Mouse (Mus musculus): ENCODE data around the gene Nadk.

Nadk gene

DNA sequence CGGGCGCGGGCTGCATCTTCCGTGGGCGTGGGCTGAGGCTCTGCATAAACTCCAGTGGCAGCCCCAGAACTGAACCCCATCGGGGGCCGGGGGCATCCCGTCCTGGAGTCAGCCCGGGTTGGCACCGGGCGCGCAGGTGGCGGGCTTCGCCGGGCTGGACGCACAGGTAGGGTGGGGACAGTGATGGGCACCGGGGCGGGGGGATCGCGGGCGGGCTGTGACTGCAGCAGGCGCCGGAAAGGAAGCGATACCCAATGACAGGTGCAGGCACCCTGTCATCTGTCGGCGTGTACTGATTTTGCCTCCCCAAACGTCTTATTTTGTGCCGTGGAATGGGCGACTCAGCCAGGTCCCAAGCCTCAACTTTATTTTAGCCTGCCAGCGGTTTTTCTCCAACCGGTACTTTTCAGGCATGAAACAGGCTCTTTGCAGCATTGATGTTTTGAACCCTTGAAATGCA is 39.8 kb downstream of the Nadk start:
- DNase-seq (ENCODE audit: low spot score in 2 of 2): no peak

DNA sequence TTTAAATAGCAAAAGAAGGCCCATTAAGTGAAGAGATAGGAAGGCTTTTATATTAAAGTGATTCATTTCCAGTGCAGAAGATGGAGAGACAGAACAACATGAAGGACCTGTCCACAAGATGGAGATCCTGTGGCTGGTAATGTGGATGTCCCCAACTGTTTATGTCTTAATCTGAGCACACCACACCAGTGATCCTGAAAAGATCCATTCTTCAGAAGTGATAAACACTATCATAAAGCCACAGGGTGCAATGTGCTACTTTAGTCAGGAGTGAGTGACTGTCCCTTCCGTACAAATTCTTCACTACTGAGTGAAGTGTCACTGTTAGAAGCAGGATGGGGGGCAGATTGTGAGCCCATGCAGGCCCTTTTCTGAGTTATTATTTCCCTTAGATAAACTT is 40.6 kb downstream of the Nadk start:
- no peak for DNase-seq (ENCODE audit: low spot score in 2 of 2)

DNA sequence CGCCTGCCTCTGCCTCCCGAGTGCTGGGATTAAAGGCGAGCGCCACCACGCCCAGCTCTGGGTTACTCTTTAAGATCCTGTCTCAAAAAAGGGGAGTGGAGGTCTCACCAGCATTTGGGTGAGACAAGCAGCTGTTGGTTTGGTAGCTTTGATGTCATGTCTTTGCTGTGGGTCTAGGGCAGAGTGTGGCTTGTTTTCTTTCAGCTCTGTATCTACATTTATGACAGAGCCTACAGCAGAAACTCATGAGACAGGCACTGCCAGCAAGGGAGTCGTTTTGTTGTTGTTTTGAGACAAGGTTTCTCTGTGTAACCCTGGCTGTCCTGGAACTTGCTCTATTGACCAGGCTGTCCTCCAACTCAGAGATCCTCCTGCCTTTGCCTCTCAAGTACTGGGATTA is 41.6 kb downstream of the Nadk start:
- no peak for DNase-seq (ENCODE audit: low spot score in 2 of 2)

DNA sequence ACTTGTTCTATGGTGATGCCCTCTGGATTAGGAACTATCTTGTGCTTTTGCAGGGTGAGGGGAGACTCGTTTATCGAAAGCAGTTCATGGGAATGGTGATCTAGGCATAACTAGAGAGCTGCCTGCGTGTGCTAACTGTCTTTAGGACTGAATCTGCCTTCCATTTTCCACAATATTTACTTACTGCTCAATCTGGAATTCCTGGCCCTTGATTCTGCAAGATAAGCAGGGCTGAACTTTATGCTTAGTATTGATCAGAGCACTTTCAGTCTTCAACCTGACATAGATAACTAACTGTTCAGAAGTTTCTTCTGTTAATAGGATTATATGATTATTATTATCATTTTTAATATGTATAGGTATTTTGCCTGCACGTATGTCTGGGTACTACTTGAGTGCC is 43.0 kb downstream of the Nadk start:
- DNase-seq (ENCODE audit: low spot score in 2 of 2): no peak

DNA sequence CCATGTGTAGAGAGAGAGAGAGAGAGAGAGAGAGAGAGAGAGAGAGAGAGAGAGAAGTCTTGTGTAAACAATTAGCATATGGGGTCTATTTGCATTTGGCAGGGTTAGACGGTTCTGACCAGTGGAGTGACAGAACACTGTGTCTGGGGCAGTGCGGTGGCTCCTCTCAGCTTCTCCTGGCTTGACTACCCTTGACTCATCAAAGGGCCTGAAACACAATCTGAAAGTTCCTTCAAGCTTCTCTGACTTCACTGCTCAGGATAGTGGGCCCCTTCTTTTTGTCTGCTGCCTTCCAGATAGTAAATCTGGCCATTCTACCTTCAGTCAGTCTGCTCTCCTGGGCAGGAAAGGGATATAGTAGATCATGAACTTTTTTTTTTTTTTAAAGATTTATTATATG is 44.6 kb downstream of the Nadk start:
- DNase-seq (ENCODE audit: low spot score in 2 of 2): no peak

DNA sequence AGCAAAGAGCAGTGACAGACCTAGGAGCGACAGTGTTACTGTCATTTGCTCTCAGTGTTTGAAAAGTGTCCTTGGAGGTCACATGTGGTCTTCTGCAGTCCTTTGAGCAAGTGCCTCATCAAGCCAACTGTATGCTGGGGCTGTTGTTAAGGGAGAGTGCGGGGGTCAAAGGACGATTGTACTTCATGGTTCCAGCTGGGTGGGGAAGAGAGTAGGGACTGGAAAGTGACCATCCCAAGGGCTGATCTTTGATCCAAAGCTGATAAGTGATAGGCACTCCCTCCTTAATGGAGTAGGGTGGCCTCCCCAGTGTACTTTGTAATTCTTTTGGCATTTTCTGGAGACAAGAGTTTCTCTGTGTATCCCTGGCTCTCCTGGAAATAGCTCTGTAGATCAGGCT is 49.7 kb downstream of the Nadk start:
- no peak for DNase-seq (ENCODE audit: low spot score in 2 of 2)

DNA sequence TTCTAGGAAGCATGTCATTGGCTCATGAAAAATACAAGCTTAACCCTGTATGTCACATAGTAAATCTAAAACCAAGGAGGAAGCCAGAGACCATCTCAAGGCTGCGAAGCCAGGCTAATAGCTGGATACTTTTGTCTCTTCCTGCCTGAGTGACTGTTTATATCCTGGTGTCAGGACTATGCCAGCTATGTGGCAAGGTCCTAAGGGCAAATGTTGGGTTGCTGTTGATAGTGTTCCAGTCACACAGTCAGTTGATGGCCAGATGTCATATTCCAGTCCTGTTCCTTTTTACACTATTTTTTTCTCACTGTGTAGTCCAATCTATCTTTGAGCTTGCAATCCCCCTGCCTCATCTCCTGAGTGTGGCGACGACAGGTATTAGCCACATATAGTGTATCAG is 51.1 kb downstream of the Nadk start:
- DNase-seq (ENCODE audit: low spot score in 2 of 2): no peak

DNA sequence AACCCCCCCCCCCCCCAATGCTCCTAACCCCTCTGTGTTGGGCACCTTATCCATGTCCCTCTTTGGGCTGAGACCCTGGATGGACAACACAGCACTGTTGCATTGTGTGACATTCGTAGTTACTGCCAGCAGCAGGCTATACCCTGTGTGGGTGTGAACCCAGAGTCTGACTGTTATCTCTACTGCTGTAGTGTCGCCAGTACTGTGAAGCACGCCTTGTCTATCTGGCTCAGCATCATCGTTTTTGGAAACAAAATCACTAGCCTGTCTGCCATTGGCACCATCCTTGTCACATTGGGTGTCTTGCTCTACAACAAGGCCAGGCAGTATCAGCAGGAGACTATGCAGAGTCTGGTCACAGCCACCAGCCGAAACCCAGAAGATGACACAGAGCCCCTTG is 56.1 kb downstream of the Nadk start:
- DNase-seq (ENCODE audit: low spot score in 2 of 2): no peak

DNA sequence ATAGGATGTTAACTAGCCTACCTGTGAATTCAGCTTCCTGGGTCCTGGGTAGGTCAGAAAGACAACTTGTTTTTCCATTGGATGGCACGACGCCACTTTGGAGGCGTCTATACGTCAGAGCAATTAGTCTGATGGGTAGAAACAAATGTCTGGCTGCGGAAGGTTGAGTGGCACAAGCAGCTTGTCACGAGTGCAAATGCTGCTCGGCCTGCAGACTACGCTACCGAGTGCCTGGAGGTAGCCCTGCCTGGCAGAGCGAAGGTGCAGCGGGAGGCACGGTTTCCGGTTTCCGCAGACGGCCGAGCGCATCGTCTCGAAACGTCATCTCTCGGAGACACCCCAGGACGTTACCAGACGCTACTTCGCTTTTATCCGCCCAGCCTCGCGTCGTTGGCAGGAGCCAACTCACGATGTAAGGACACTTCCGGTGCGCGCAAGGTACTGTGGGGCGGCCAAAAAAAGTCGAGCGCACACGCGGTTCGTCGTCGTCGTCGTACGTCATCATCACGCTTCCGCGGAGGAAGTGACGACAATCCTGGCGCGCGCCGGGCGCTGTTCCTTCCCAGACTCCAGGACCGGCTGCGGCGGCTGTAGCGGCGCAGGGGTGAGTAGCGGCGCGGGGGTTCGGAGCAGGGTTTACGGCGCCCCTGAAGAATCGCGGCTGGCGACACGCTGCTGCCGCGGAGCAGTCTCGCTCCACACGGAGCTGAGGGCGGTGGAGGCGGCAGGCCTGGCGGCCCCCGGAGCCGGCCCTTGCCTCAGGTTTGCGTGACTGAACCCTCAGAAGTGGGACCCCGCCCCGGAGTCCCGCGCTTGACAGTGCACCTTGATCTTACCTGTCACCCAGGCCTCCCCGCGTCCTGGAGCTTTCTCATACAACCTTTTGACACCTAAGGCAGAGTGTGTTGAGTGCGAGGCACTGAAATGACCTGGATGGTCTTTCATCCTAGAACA is 62.4 kb downstream of the Nadk start, which contains the start of gene Cdk11b:
Gene Cdk11b (plus strand): TSS at position 517 of the 954 bp plus-strand sequence.
- peak; percentile 97 to 98 for DNase-seq (ENCODE audit: low spot score in 2 of 2)

DNA sequence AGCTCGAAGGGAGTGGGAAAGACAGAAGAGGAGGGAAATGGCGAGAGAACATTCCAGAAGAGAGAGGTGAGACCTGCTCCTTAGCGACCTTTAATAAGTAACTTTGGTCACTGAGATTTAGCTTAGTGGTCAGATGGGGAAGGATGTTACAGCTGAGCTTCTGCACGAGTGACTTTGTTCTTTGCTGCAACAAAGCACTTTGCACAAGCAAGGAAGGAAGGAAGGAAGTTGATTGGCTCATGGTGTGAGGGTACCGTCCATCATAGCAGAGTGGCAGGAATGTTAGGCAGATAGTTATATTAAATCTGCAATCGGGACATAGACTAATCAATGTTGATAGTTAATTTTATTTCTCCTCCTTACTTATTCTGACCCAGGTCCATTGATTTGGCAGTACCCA is 68.1 kb downstream of the Nadk start:
- DNase-seq (ENCODE audit: low spot score in 2 of 2): no peak

DNA sequence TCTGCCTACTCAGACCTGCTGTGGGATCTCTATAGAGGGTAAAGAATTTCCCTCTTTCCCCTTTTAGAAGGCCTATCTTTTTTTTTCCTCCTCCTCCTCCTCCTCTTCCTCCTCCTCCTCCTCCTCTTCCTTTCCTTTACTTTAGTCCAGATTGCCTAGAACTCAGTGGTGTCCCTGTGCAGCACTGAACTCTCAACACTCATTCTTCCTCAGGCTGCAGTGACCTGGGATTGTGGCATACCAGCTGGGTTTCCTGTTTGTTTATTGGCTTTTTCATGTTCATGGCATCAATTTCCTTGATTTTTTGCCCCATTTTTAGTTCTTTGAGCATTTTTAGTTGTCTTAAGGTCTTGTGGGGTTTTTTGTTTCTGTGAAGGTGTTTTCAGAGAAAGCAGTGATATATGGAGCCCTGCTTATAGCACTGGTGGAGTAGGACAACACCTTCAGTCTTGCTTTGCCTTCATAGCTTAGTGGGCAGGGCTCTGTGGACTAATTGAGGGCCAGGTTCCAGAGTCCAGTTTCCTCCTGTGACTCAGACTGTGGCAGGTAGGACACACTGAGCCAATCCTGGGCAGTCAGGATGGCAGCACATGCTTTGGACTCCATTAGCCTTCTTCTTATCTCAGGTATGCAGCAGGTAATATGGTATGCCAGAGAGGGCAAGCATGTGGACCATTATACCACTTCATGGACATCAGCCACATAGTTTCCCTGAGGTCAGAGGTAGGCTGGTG is 73.8 kb downstream of the Nadk start:
- no peak for DNase-seq (ENCODE audit: low spot score in 2 of 2)
